Mouse (Mus musculus) kidney, adult 2 months (tissue): ENCODE data around the gene Polr2h.

Source experiments
- CTCF ChIP-seq: fragments of 200-500 bp; conservative IDR thresholded peaks from 2 replicates; pipeline ENCODE4 v1.5.1; 2011; ENCODE audit warnings: low read depth, mild to moderate bottlenecking, control low read depth, low read length, moderate library complexity, mixed read lengths; ENCODE audit not compliant: insufficient read depth, insufficient read length
- POLR2A ChIP-seq: fragments of 200-500 bp; IDR thresholded peaks from one replicate; pipeline ENCODE4 v1.6.1; 2011; ENCODE audit warnings: low read depth, low read length, control low read depth

DNA sequence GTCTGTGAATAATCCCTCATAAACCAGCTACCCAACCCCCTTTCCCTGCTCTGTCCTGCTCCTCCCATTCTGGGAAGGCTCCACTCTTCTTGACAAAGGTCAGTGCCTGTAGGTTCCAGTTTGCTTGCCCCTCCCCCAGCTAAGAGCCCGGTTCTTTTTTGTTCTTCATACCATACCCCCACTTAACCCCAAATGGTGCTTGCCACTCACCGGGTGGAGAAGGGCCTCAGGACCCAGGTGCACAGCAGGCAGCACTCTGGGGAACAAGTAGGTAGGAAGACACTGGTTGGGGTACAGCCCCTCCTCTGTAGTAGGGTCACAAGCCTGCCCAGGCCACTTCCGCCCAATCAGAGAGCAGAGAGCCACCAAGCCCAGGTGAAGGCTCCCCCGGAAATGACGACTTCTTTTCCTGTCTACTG lies 12.8 kb downstream of the Polr2h start:
- TF ChIP-seq CTCF (no peak), POLR2A (no peak)
